Mouse (Mus musculus): ENCODE data around the gene Mavs. TPM values are rescaled to one million over a fixed set of nuclear protein-coding genes. Genes with fewer than 3 reads are reported as not detected.
"Not testable (repeated sequence)": the region's sequence is repeated elsewhere in the genome, so short reads cannot be mapped to it uniquely, and the experiment has no call there.

The Mavs gene
- total RNA-seq, 1 experiment from 2014 or later, result 45.4 TPM

DNA sequence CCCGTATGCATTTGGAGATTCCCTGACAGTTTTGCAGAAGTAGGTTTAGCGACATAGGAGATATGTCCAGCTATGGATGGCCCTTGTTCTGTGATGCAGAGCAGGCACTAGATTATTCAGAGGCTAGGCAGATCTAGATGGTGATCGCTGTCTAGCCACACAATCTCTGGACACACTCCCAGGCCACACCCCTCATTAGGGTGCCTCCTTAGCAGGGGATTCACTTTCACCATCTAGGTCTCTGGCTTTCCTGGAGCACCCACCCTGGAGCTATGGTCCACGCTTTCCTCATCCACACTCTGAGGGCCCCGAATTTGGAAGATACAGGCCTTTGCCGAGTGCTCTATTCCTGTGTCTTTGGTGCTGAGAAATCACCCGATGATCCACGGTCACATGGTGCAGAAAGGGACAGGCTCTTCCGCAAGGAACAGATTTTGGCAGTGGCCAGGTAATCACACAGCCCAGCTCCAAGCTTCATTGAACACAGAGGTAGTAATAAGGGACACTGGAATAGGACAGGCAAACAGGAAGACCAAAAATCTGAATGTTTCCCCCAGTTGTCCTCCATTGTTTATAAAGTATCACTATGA, 22.7 kb upstream of the Mavs start:
- peak; percentile 55 for DNase-seq

GRCm38 (mm10) chr2:131213773-131214172, 20.1 kb upstream of the Mavs start:
- no peak for DNase-seq

- peak; percentile 55 for DNase-seq
Measured at GRCm38 (mm10) chr2:131215941-131216858, 17.7 kb upstream of the Mavs start.

DNA sequence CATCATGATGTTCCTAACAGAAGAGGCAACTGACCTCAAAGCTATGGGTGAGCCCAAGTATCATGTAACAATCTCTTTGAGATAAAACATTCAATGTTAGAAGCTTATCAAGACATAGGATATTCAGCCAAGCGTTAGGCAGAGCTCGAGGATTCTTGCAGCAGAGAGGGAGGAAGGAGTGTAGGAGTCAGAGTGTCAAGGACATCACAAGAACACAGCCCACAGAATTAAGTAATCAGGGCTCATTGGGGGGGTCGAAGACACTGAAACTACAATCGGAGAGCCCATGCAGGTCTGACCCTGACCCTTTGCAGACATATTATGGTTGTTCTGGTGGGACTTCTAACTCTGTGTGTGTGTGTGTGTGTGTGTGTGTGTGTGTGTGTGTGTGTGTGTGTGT, 13.8 kb upstream of the Mavs start:
- no peak for DNase-seq

- no peak for DNase-seq
Measured at GRCm38 (mm10) chr2:131221853-131222515, 11.9 kb upstream of the Mavs start.

DNA sequence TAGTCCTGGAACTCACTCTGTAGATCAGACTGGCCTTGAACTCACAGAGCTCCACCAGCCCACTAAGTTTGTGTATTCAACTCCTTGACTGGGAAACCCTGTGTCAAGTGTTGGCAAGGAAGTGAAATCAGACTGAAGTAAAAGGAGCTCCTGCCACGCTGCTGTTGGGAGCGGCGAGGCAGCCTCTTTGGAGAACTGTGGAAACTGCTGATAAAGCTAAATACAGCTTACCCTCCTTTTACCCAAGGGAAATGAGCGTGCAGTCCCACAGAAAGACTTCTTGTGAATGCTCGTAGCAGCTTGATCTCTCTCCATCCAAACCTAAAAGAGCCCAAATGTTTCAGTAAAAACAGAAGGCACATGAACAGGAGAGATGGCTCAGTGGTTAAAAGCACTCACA, 11.3 kb upstream of the Mavs start:
- no peak for DNase-seq

- peak; percentile 31 for DNase-seq
Measured at GRCm38 (mm10) chr2:131223569-131223968, 10.3 kb upstream of the Mavs start.

DNA sequence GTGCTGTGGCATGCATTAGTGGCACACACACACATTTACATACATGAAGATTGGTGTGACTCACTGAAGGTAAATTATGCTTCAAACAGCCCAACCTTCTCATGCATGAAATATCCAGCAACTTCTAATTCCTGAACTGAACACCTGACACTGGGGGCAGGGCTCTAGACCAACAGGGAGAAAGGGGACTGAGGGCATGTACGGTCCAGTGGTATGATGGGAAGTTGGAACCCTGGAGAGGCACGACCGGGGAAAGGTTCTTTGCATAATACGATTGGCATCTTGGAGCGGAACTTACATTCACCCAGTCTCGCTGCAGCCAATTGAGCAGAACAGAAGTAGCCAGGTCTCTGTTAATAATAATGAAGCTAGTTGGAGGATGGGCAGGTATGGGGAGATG, 8.7 kb upstream of the Mavs start:
- no peak for DNase-seq

- not testable (repeated sequence) for DNase-seq
Measured at GRCm38 (mm10) chr2:131226669-131227068, 7.2 kb upstream of the Mavs start.

GRCm38 (mm10) chr2:131227243-131227642, 6.6 kb upstream of the Mavs start:
- no peak for DNase-seq

DNA sequence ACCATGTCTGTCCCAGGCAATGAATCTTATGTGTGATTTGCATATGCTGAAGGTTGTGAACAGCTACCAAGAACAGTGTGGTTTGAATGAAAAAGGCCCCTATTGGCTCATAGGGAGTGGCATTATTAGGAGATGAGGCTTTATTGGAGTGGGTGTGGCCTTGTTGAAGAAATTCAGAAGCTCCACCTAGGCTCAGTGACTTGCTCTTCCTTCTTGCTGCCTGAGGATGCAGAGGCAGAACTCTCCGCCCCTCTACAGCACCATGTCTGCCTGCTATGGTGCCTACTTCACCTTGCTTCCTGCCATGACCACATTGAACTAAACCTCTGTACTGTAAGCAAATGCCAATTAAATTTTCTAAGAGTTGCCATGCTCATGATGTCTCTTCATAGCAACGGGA, 1.3 kb upstream of the Mavs start:
- no peak for DNase-seq

DNA sequence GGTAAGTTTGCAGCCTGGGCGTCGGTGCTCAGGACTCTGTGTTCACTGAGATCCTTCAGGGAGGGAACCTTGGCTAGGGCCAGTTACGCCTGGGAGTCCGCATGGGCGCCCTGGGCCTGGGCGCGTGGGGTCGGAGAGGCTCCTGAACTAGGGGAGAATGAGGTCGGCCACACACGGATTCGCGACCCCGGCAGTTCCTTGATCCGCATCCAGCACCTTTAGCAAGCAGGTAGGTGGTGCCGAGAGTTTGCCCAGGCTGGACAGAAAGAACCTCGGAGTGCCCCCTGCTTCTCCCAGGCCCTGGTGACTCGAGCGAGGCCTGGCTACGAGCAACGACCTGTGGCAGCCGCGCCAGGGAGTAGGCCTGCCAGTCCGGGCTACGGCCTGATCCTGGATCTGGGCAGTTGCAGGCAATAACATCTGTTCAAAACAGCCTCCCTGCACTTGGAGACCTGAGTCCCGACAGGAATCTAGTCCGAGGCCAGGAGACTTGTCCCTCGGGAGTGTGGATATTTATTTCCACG, 326 bp downstream of the Mavs start:
- peak; percentile 61 for DNase-seq

DNA sequence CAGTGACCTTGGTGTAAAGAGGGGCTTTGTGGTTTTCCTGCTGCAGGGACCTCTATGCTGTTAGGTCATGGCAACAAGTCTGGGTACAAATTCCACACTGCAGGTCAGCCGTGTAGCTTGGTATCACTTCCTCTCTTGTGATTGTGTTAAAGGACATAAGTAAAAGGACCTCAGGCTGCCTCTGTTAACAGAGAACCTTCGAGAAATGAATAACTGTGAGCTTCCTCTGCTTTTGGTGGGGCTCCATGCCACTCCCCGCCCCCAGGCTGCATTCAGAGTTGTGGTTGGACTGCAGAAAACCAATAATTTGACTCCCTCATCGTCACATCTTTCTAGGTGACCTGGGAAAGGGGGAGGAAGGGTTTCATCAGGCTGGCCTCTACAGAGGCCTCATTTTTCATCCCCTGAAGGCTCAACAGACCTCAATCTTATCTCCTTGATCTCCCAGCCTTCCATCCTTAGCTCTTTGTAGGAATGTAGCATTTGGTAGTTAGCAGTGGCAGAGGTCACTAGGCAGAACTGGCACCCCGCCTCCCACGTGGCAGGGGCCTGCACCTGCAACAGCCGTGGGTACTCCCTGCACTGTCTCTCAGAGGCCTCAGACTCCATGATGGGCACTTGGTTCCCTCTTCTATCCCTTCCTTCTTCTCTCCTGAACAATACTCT, 1.2 kb downstream of the Mavs start:
- DNase-seq, result peak; percentile 61

GRCm38 (mm10) chr2:131242180-131242579, 8.3 kb downstream of the Mavs start:
- DNase-seq, result no peak

- no peak for DNase-seq
Measured at GRCm38 (mm10) chr2:131242929-131243328, 9.1 kb downstream of the Mavs start.

- DNase-seq, result peak; percentile 83
Measured at GRCm38 (mm10) chr2:131253681-131254328, 19.9 kb downstream of the Mavs start.

GRCm38 (mm10) chr2:131254329-131254713, 20.5 kb downstream of the Mavs start:
- peak; percentile 54 for DNase-seq

GRCm38 (mm10) chr2:131255738-131256137, 21.9 kb downstream of the Mavs start:
- DNase-seq, result no peak

DNA sequence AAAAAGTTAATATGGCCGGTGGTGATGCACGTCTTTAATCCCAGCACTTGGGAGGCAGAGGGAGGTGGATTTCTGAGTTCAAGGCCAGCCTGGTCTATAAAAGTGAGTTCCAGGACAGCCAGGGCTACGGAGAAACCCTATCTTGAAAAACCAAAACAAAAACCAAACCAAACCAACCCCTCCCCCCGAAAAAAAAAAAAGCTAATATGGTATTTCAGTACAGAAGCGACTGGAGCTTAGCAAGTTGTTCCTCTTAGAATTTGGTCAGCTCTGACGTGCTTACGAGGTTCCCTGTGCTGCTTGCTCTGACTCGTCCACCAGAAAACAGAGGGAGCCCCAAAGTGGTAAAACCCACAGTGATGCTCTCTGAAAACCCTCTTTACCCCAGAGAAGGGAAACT, 24.8 kb downstream of the Mavs start:
- no peak for DNase-seq

DNA sequence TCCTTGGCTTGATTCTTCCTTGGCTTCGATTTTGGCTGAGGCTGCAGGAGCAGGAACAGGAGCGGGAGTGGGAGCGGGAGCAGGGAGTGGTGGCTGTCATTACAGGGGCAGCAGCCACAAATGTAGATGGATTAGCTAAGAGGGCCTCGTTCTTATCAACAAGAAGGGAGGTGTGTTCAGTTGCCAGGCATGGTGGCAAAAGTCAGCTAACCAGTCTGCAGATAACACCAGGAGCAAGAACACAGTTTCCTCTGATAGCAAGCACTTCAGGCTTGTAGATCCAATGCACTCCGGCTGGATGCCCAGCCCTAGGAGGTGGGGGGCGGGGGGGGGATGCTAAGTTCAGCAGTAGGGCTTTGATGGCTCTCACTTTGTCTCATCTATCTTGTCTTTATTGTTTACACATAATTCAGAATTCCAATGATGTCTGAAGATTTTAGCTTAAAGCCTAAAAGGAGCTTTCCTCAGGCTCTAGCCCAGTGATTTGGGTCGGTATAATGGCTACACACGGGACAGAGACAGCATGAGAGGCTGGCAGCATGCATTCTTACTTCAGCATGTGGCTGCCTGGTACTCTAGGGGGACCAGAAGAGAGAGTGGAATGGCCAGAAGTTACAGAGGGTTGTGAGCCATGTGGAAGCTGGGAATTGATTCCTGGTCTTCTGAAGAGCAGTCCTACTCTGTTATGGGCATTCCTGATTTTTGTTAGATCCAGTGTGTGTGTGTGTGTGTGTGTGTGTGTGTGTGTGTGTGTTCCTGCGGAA, 26.9 kb downstream of the Mavs start:
- no peak for DNase-seq

Measured in adrenal gland, postnatal 14 days (tissue).